Mouse (Mus musculus): ENCODE results near the gene Tm4sf19.

- no peak for TF ChIP-seq POLR2A (IDR thresholded peaks at IDR 0.05; ENCODE audit: low read depth, low read length)
- no peak for TF ChIP-seq CTCF (IDR thresholded peaks at IDR 0.05; ENCODE audit: borderline replicate concordance, insufficient read depth, low read length)
Measured at GRCm38 (mm10) chr16:32434066-32434465, 33.8 kb downstream of the Tm4sf19 start.
